Mouse (Mus musculus) CD4-positive naive resting alpha-beta T cell, adult 57 days (primary cell): ENCODE data around the gene Gm13128. TPM values are rescaled to one million over a fixed set of nuclear protein-coding genes. Genes with fewer than 3 reads are reported as not detected.

Experiments
- total RNA-seq: library from RNA; stranded (reverse); gene quantifications from one replicate; pipeline ENCODE4 v1.2.4, GENCODE M21; 2023

Gm13128 gene
- total RNA-seq, result not detected

DNA sequence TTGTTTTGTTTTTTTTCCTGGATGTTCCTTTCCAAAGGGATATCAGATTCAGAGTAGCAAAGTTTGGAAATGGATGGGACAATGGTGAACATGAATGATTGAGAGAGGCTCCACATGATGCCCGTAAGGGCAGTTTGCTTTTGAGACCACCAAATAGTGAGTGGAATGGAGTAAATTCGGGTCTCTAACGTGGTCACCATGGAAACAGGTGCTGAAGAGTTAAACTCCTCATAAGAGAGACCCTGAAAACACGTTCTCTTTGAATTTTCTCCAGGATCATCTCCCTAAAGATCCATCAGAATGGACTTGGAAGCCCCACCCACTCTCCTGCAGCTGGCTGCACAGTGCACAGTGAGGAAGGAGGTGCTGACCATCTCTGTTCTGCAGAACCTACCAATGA, at the start of gene Gm13128:
TSS of gene Gm13128 (plus strand) at position 301 of the 400 bp plus-strand sequence.

DNA sequence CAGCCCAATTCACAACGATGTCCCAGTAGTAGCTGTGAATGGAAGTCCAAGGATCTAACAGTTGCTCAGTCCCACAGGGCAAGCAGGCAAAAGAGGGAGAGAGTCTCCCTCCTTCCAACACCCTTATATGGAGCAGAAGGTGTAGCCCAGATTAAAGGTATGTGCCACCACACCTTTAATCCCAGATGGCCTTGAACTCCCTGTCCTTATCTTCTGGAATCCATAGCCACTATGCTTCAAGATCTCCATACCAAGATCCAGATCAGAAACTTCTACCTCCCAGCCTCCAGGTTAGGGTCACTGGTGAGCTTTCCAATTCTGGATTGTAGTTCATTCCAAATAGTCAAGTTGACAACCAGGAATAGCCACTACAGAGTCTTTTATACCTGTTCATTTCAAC, 49.7 kb upstream of the Gm13128 start, which contains the start of gene Pramel5:
TSS of gene Pramel5 (minus strand) at position 101 of the 400 bp plus-strand sequence.

DNA sequence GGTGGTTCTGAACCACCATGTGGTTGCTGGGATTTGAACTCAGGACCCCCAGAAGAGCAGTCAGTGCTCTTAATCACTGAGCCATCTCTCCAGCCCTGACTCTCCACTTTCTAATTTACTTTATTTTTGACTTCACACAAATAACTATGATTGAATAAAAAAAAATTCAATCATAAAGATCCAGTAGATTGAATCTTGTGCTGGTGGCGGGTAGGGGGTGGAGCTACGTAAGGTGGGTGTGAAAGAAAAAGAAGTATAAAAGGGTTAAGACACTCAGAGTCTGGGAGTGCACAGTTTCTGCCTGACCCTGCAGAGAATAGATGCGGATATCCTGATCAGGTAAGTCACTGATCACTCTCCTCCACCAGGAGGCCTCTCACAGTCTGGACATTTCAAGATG, 27.6 kb downstream of the Gm13128 start, which contains the start of gene Gm13119:
TSS of gene Gm13119 (plus strand) at position 301 of the 400 bp plus-strand sequence.

DNA sequence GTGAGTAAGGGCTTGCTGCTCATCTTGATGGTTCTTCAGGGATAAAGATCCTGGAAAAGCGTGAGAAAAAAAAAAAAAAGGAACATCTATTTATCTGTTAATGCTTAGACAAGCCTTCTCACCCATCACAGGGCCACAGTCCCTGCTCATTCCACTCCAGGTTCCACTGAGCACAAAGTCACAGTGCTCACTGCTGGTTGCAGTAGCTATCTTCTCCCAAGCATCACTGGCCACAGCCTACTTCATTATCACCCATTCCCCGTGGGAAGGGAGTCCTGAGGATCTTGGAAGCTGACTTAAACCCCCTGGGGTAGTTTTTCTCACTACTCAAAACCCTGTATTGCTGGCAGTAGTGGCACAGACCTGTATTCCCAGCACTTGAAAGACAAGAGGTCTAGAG, 47.9 kb downstream of the Gm13128 start, which contains the start of gene Pramef20:
TSS of gene Pramef20 (minus strand) at position 23 of the 400 bp plus-strand sequence.

Other genes starting within 250 kb of the Gm13128 start
- gene Gm13102, start 223.8 kb upstream of the Gm13128 start, total RNA-seq, result not detected
- not detected for gene Oog3, start 167.6 kb upstream of the Gm13128 start, total RNA-seq
- gene Oog2, start 139.5 kb upstream of the Gm13128 start, total RNA-seq, result not detected
- gene C87977, start 116.9 kb upstream of the Gm13128 start, total RNA-seq, result not detected
- not detected for gene Pramel5, start 49.8 kb upstream of the Gm13128 start, total RNA-seq
- not detected for gene Gm13119, start 27.7 kb downstream of the Gm13128 start, total RNA-seq
- gene Pramef20, start 47.7 kb downstream of the Gm13128 start, total RNA-seq, result not detected
- not detected for gene Pramef12, start 78.2 kb downstream of the Gm13128 start, total RNA-seq
- not detected for gene 1700012P22Rik, start 108.5 kb downstream of the Gm13128 start, total RNA-seq
- not detected for gene Gm9944, start 123.1 kb downstream of the Gm13128 start, total RNA-seq
- not detected for gene Aadacl3, start 133.5 kb downstream of the Gm13128 start, total RNA-seq
- not detected for gene 9430007A20Rik, start 189.6 kb downstream of the Gm13128 start, total RNA-seq
- not detected for gene Gm13124, start 234.9 kb downstream of the Gm13128 start, total RNA-seq